Mouse (Mus musculus) embryonic facial prominence, embryonic 11.5 days (tissue): ENCODE measurements around the gene Plcd3. TPM values are rescaled to one million over a fixed set of nuclear protein-coding genes. Genes with fewer than 3 reads are reported as not detected.

ENCODE experiments used
- ATAC-seq: fragments of 200-750 bp; cut with Nextera tagmentation; replicated peaks from 2 replicates; pipeline ENCODE4 v1.8.0; 2017; ENCODE audit warnings: low read depth; ENCODE audit not compliant: insufficient number of reproducible peaks, low FRiP score, low TSS enrichment
- DNase-seq: peaks from one replicate; pipeline ENCODE4 v3.0.0-alpha.2; 2015; ENCODE audit warnings: low spot score
- H3K27ac ChIP-seq: fragments of 300-500 bp; sonication (generic); replicated peaks from 2 replicates; pipeline ENCODE4 v1.5.1; 2014; ENCODE audit warnings: mild to moderate bottlenecking, low read depth, low read length, control low read depth
- H3K27me3 ChIP-seq: fragments of 300-500 bp; sonication (generic); 2 replicates; pipeline ENCODE4 v1.6.1; 2014; ENCODE audit warnings: mild to moderate bottlenecking, low read length, moderate library complexity, mixed read lengths; ENCODE audit not compliant: control insufficient read depth, insufficient read depth
- H3K36me3 ChIP-seq: fragments of 300-500 bp; sonication (generic); replicated peaks from 2 replicates; pipeline ENCODE4 v1.6.1; 2014; ENCODE audit warnings: low read depth, mild to moderate bottlenecking, low read length, moderate library complexity, mixed read lengths; ENCODE audit not compliant: control insufficient read depth, insufficient read depth
- H3K4me1 ChIP-seq: fragments of 300-500 bp; sonication (generic); 2 replicates; pipeline ENCODE4 v1.6.1; 2014; ENCODE audit warnings: low read length, mixed read lengths; ENCODE audit not compliant: control insufficient read depth, insufficient read depth
- H3K4me2 ChIP-seq: fragments of 300-500 bp; sonication (generic); 2 replicates; pipeline ENCODE4 v1.6.1; 2014; ENCODE audit warnings: low read depth, mild to moderate bottlenecking, control low read depth, low read length, moderate library complexity
- H3K4me3 ChIP-seq: fragments of 300-500 bp; sonication (generic); 2 replicates; pipeline ENCODE4 v1.5.1; 2014; ENCODE audit warnings: low read depth, low read length, control low read depth
- H3K9ac ChIP-seq: fragments of 300-500 bp; sonication (generic); replicated peaks from 2 replicates; pipeline ENCODE4 v1.6.1; 2014; ENCODE audit warnings: mild to moderate bottlenecking, control low read depth, low read length
- H3K9me3 ChIP-seq: fragments of 300-500 bp; sonication (generic); replicated peaks from 2 replicates; pipeline ENCODE4 v1.6.1; 2016; ENCODE audit warnings: mild to moderate bottlenecking, low read length, inconsistent platforms, mixed read lengths; ENCODE audit not compliant: control insufficient read depth
- WGBS: fragments of 180-500 bp; shearing (Covaris S2); extraction: QIAGEN DNeasy Blood & Tissue Kit; methylation state at CpG from one replicate; pipeline ENCODE4 v1.1.7; 2014; 5-methylcytosine and 5-hydroxymethylcytosine counted together
- polyA plus RNA-seq: library from polyadenylated mRNA; unstranded; fragments of >200 nt; fragmentation: Nextera tagmentation; extraction: Ambion mirVana; gene quantifications from 2 replicates; pipeline ENCODE4 v1.2.1, GENCODE M21; 2014

Plcd3 gene
- polyA plus RNA-seq, 1 experiment from 2014 or later, result 0.87 TPM

- no peaks in the 10 kb centered on the region for H3K9me3 ChIP-seq
- H3K36me3 ChIP-seq, result no peaks in the 10 kb centered on the region; the same call in none of the 2 replicates
- DNase-seq, result peak; percentile 25
- no peak overlapping the region; the same call in 1 of the 2 replicates for H3K9ac ChIP-seq
- no peak overlapping the region for H3K4me3 ChIP-seq
- H3K27me3 ChIP-seq, result no peaks in the 10 kb centered on the region
- H3K4me2 ChIP-seq, result no peak overlapping the region
- H3K4me1 ChIP-seq, result peaks cover 8% of the 10 kb centered on the region
- no peak for ATAC-seq
- no peak overlapping the region for H3K27ac ChIP-seq
- WGBS, result 26% methylated on average over 11 of the region's 11 CpGs
Observed at GRCm38 (mm10) chr11:103141101-103141943, 39.9 kb upstream of the Plcd3 start.

- peaks cover 8% of the 10 kb centered on the region for H3K4me1 ChIP-seq
- 0 out of 2 replicates have a peak overlapping the region, but pooled peaks have one; percentile 4 for H3K9ac ChIP-seq
- no peaks in the 10 kb centered on the region; the same call in none of the 2 replicates for H3K36me3 ChIP-seq
- DNase-seq (no peak), ATAC-seq (no peak)
- no peaks in the 10 kb centered on the region for H3K27me3 ChIP-seq
- H3K4me2 ChIP-seq, result no peak overlapping the region
- H3K9me3 ChIP-seq, result no peaks in the 10 kb centered on the region
- no peak overlapping the region for H3K27ac ChIP-seq
- no peak overlapping the region for H3K4me3 ChIP-seq
- 51% methylated on average over 6 of the region's 6 CpGs for WGBS
Observed at GRCm38 (mm10) chr11:103140763-103141100, 39.3 kb upstream of the Plcd3 start.

GRCm38 (mm10) chr11:103139951-103140762 lies 38.7 kb upstream of the Plcd3 start:
- H3K4me2 ChIP-seq, result no peak overlapping the region
- H3K9me3 ChIP-seq, result no peaks in the 10 kb centered on the region
- no peak for DNase-seq
- H3K4me3 ChIP-seq, result no peak overlapping the region
- no peak overlapping the region for H3K27ac ChIP-seq
- H3K36me3 ChIP-seq, result no peaks in the 10 kb centered on the region; the same call in none of the 2 replicates
- no peaks in the 10 kb centered on the region for H3K27me3 ChIP-seq
- ATAC-seq, result no peak
- H3K9ac ChIP-seq, result 0 out of 2 replicates have a peak overlapping the region, but pooled peaks have one; percentile 4
- WGBS, result 73% methylated on average over 14 of the region's 14 CpGs
- peaks cover 8% of the 10 kb centered on the region for H3K4me1 ChIP-seq

GRCm38 (mm10) chr11:103136039-103136577 lies 34.6 kb upstream of the Plcd3 start:
- Histone ChIP-seq H3K36me3 (no peaks in the 10 kb centered on the region; the same call in none of the 2 replicates), H3K27ac (no peak overlapping the region)
- 86% methylated on average over 8 of the region's 8 CpGs for WGBS

DNA sequence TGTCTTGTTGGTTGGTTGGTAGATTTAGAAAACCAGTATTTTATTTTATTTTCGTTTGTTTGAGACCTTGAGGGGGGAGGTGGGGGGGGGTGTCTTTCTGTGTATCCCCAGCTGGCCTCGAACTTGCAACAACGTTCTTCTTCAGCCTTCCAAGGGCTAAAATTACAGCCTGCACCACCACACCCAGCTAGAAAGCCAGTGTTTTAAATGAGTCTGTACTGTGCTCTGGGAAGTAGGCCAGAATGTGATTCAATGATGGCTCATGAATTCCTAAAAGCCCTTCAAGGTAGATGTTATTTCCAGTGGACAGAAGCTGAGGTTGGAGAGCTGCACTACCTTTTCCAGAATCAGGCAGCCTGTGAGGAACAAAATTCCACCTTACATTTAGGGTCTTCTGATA lies 32.8 kb upstream of the Plcd3 start:
- peaks cover 4% of the 10 kb centered on the region for H3K4me1 ChIP-seq
- no peaks in the 10 kb centered on the region; the same call in none of the 2 replicates for H3K36me3 ChIP-seq
- no peak overlapping the region for H3K9ac ChIP-seq
- no peaks in the 10 kb centered on the region for H3K27me3 ChIP-seq
- DNase-seq (no peak), ATAC-seq (no peak)
- no peak overlapping the region for H3K4me3 ChIP-seq
- no peak overlapping the region for H3K27ac ChIP-seq
- WGBS, result 78% methylated on average over 3 of the region's 3 CpGs
- H3K9me3 ChIP-seq, result no peaks in the 10 kb centered on the region
- H3K4me2 ChIP-seq, result no peak overlapping the region

More at GRCm38 (mm10) chr11:103136039-103136577, 34.6 kb upstream of the Plcd3 start:
- Histone ChIP-seq H3K4me3 (no peak overlapping the region), H3K9me3 (no peaks in the 10 kb centered on the region), H3K4me2 (no peak overlapping the region), H3K9ac (no peak overlapping the region), H3K27me3 (no peaks in the 10 kb centered on the region), H3K4me1 (peaks cover 4% of the 10 kb centered on the region)
- no peak for ATAC-seq
- DNase-seq, result no peak

DNA sequence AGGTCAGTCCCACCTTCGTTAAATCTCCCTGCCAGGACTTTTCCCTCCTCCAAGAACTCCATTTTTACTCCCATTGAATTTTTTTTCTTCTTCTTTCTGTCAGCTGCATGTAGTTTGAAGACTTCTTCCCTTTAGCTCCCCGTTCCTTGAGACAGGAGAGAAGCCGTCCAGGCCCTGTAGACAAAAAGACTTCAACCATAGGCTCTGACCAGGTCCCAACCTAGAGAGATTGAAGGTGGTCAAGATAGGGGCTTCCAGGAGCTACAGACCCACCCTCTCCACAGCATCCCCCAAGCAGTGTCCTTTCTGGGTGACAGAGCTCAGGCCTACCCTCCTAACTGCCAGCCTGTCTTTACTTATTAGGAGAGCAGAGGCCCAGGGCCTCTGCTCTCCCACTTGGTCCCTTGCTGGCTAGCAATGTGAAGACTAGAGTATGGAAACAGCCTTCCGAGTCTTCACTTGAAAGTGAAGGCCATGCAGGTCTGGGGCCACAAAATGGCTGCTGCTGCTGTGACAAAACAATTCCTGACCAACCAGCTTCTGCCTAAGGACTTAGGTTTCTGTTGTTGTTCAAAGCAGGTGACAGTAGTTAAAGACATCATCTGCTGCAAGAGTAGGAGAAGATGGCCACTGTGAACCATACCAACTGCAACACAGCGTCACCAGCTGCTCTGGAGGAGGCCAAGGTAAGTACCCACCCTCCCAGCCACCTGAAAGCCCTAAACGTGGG lies 32.2 kb upstream of the Plcd3 start:
- Histone ChIP-seq H3K4me2 (peak overlapping the region; percentile 51), H3K27me3 (no peaks in the 10 kb centered on the region), H3K27ac (0 out of 2 replicates have a peak overlapping the region, but pooled peaks have one; percentile 36), H3K4me1 (peaks cover 4% of the 10 kb centered on the region), H3K4me3 (peak overlapping the region; percentile 26), H3K9ac (peak overlapping the region; percentile 50), H3K36me3 (no peaks in the 10 kb centered on the region; the same call in 1 of the 2 replicates), H3K9me3 (no peaks in the 10 kb centered on the region)
- 58% methylated on average over 6 of the region's 6 CpGs for WGBS
- DNase-seq (no peak), ATAC-seq (no peak; the same call in 1 of the 2 replicates)

DNA sequence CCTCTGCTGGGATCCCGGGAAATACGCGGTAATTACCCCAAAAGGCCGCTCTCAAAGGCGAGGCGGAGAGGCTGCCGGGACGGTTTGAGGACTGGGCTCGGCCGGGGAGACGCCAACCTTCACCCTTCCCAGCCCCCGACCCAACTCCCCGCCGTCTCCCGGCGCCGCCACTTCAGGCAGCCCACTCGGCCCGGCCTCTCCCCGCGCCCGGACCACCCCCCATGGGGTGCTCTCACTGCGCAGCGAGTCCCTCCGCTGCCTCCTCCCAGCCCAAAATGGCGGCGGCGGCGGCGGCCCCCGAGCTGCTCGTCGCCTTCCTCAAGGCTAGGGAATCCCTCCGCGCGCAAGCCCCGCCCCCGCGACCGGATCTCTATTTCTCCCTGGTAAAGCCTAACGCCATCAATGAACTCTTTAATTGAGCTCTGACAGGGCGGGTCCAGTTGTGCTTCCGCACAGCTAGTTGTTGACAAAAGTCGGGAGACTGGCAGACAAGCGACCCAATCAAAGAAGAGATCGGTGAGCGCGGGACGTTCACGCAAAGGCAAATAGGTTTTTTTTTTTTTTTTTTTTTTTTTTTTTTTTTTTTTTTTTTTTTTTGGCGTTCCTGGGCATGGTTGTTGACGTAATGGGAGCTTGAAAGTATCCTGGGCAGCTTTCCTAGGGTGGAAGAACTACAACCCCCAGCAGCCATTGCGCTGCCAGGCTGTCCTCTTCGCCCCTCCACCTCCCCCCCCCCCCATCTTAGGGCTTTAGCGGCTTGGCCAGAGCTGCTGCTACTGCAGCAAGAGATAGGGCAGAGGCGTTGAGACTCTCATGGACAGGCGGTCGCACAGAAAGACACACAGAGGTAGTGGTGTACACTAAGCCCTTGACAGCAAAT lies 31.4 kb upstream of the Plcd3 start:
- H3K36me3 ChIP-seq, result no peaks in the 10 kb centered on the region
- peak overlapping the region; percentile 98 for H3K4me3 ChIP-seq
- under 1% methylated on average over 54 of the region's 58 CpGs for WGBS
- DNase-seq, result peak; percentile 100
- no peaks in the 10 kb centered on the region for H3K9me3 ChIP-seq
- no peaks in the 10 kb centered on the region for H3K27me3 ChIP-seq
- H3K4me1 ChIP-seq, result peaks cover 4% of the 10 kb centered on the region
- H3K9ac ChIP-seq, result peak overlapping the region; percentile 100
- peak; percentile 87 for ATAC-seq
- H3K27ac ChIP-seq, result peak overlapping the region; percentile 99
- peak overlapping the region; percentile 65 for H3K4me2 ChIP-seq
